ENCODE assay signal across 8 mouse cellular contexts in genomic region chr8:91801241-91801811, GRCm38 (mm10). TPM values are rescaled to one million over a fixed set of nuclear protein-coding genes. Genes with fewer than 3 reads are reported as not detected.
A peak's percentile ranks its signal among the peaks of the same experiment; 100 is the strongest.
DNase-seq lines count a peak whose midpoint lies in the region; ATAC-seq and TF ChIP-seq lines count a peak whose summit lies in the region.

No protein-coding gene starts in this region.

- peaks cover 41% of the 10 kb centered on the region for H3K27me3 ChIP-seq in spleen, adult 2 months (ENCODE audit: control insufficient read depth, insufficient read depth, low read length)
- H3K27me3 ChIP-seq in embryonic facial prominence, embryonic 10.5 days (replicated peaks; ENCODE audit: low read depth, poor library complexity, severe bottlenecking) = peaks cover 100% of the 10 kb centered on the region
- peaks cover 51% of the 10 kb centered on the region for H3K27me3 ChIP-seq in heart, embryonic 12.5 days (replicated peaks)
- peaks cover 81% of the 10 kb centered on the region for H3K27me3 ChIP-seq in kidney, embryonic 16.5 days (ENCODE audit: insufficient read depth, low read length)
- peaks cover 14% of the 10 kb centered on the region; the same call in 1 of the 2 replicates for H3K27me3 ChIP-seq in stomach, postnatal 0 days (ENCODE audit: control insufficient read depth, insufficient read depth, low read length)

- H3K4me3 ChIP-seq in spleen, adult 2 months (ENCODE audit: extremely low read depth, insufficient read depth, insufficient read length) = peak overlapping the region; percentile 35
- peak overlapping the region; percentile 82 for H3K4me3 ChIP-seq in embryonic facial prominence, embryonic 10.5 days
- H3K4me3 ChIP-seq in heart, embryonic 12.5 days = peak overlapping the region; percentile 74
- peak overlapping the region; percentile 64 for H3K4me3 ChIP-seq in kidney, embryonic 16.5 days (ENCODE audit: low read length)
- peak overlapping the region; percentile 61 for H3K4me3 ChIP-seq in stomach, postnatal 0 days (ENCODE audit: low read depth, low read length)

- no peak for TF ChIP-seq POLR2A in spleen, adult 2 months (IDR thresholded peaks at IDR 0.05; ENCODE audit: low read depth, low read length)

- peak overlapping the region; percentile 87 for H3K9ac ChIP-seq in heart, embryonic 12.5 days
- H3K9ac ChIP-seq in kidney, embryonic 16.5 days (replicated peaks; ENCODE audit: low read length) = peak overlapping the region; percentile 81
- H3K9ac ChIP-seq in stomach, postnatal 0 days (ENCODE audit: low read length) = peak overlapping the region; percentile 56

- H3K36me3 ChIP-seq in spleen, adult 2 months (ENCODE audit: control insufficient read depth, insufficient read depth, low read length) = no peaks in the 10 kb centered on the region
- H3K36me3 ChIP-seq in embryonic facial prominence, embryonic 10.5 days (replicated peaks) = peaks cover 7% of the 10 kb centered on the region
- no peaks in the 10 kb centered on the region for H3K36me3 ChIP-seq in heart, embryonic 12.5 days
- no peaks in the 10 kb centered on the region for H3K36me3 ChIP-seq in kidney, embryonic 16.5 days (ENCODE audit: insufficient read depth, low read length)
- no peaks in the 10 kb centered on the region for H3K36me3 ChIP-seq in stomach, postnatal 0 days (ENCODE audit: control insufficient read depth, insufficient read depth, low read length)

- ATAC-seq in heart, embryonic 12.5 days (ENCODE audit: insufficient number of reproducible peaks, low FRiP score) = peak; percentile 82
- ATAC-seq in kidney, embryonic 16.5 days (ENCODE audit: low FRiP score, low TSS enrichment) = peak; percentile 89
- peak; percentile 73 for ATAC-seq in stomach, postnatal 0 days (ENCODE audit: low FRiP score, low TSS enrichment)

- H3K4me2 ChIP-seq in heart, embryonic 12.5 days = peak overlapping the region; percentile 80
- H3K4me2 ChIP-seq in kidney, embryonic 16.5 days (replicated peaks; ENCODE audit: low read depth, low read length) = peak overlapping the region; percentile 86
- H3K4me2 ChIP-seq in stomach, postnatal 0 days (replicated peaks; ENCODE audit: low read depth) = peak overlapping the region; percentile 86

- no peak for DNase-seq in spleen, adult 2 months (ENCODE audit: low read depth in 1 of 2, low spot score in 2 of 2)
- DNase-seq in spleen, postnatal 4 days (ENCODE audit: low spot score in 2 of 2) = no peak
- peak; percentile 91 for DNase-seq in embryonic facial prominence, embryonic 10.5 days (ENCODE audit: low spot score)
- DNase-seq in lung, postnatal 25 days (ENCODE audit: low spot score) = peak; percentile 83
- peak; percentile 71 for DNase-seq in stomach, postnatal 0 days (ENCODE audit: low spot score)
- DNase-seq in MN1 (ENCODE audit: low spot score) = no peak

- no peak overlapping the region for H3K27ac ChIP-seq in spleen, adult 2 months (ENCODE audit: insufficient read depth, low read length)
- H3K27ac ChIP-seq in embryonic facial prominence, embryonic 10.5 days (replicated peaks) = peak overlapping the region; percentile 94
- H3K27ac ChIP-seq in heart, embryonic 12.5 days (ENCODE audit: poor library complexity, severe bottlenecking) = peak overlapping the region; percentile 94
- peak overlapping the region; percentile 92 for H3K27ac ChIP-seq in kidney, embryonic 16.5 days (ENCODE audit: low read length)
- H3K27ac ChIP-seq in stomach, postnatal 0 days (replicated peaks) = peak overlapping the region; percentile 86

- 2% methylated on average over 50 of the region's 57 CpGs for WGBS in spleen, adult 2 months
- WGBS in embryonic facial prominence, embryonic 10.5 days = under 1% methylated on average over 57 of the region's 57 CpGs
- under 1% methylated on average over 49 of the region's 57 CpGs for WGBS in heart, embryonic 12.5 days
- under 1% methylated on average over 45 of the region's 57 CpGs for WGBS in kidney, embryonic 16.5 days
- WGBS in stomach, postnatal 0 days = 0% methylated on average over 40 of the region's 57 CpGs

- H3K4me1 ChIP-seq in spleen, adult 2 months (ENCODE audit: control insufficient read depth, insufficient read depth, insufficient read length) = no peaks in the 10 kb centered on the region; the same call in 1 of the 2 replicates
- peaks cover 96% of the 10 kb centered on the region for H3K4me1 ChIP-seq in embryonic facial prominence, embryonic 10.5 days
- peaks cover 49% of the 10 kb centered on the region for H3K4me1 ChIP-seq in heart, embryonic 12.5 days (replicated peaks)
- peaks cover 64% of the 10 kb centered on the region for H3K4me1 ChIP-seq in kidney, embryonic 16.5 days (ENCODE audit: insufficient read depth, low read length)
- 0 out of 2 replicates have a peak, but pooled peaks cover 2% of the 10 kb centered on the region for H3K4me1 ChIP-seq in stomach, postnatal 0 days (replicated peaks; ENCODE audit: control insufficient read depth, insufficient read depth)

- TF ChIP-seq CTCF in spleen, adult 2 months (IDR thresholded peaks at IDR 0.05; ENCODE audit: extremely low read depth, insufficient read depth, insufficient read length, insufficient replicate concordance) = no peak
- no peak for TF ChIP-seq CTCF in stomach, postnatal 0 days (IDR thresholded peaks at IDR 0.05; ENCODE audit: low read depth)

- H3K9me3 ChIP-seq in embryonic facial prominence, embryonic 10.5 days = no peaks in the 10 kb centered on the region
- H3K9me3 ChIP-seq in heart, embryonic 12.5 days (replicated peaks) = no peaks in the 10 kb centered on the region
- no peaks in the 10 kb centered on the region for H3K9me3 ChIP-seq in kidney, embryonic 16.5 days (ENCODE audit: low read length)
- no peaks in the 10 kb centered on the region for H3K9me3 ChIP-seq in stomach, postnatal 0 days (ENCODE audit: control insufficient read depth, low read length)

- TF ChIP-seq EP300 in stomach, postnatal 0 days (optimal IDR thresholded peaks at IDR 0.05) = no peak

RNA-seq across cellular contexts. Expression of gene Irx3, which starts 0.5 kb away (rescaled TPM):
- polyA plus RNA-seq in spleen, adult 2 months (2012; rRNA removed) = 0.12 and 0.15 TPM in 2 replicates
- 19.3 and 20.3 TPM in 2 replicates for polyA plus RNA-seq in embryonic facial prominence, embryonic 10.5 days (2016; fragmentation: Nextera tagmentation; extraction: Ambion mirVana)
- 19.0 and 21.7 TPM in 2 replicates for polyA plus RNA-seq in heart, embryonic 12.5 days (2016; fragmentation: Nextera tagmentation; extraction: Ambion mirVana)
- 14.5 and 14.7 TPM in 2 replicates for polyA plus RNA-seq in kidney, embryonic 16.5 days (2015; fragmentation: Nextera tagmentation; extraction: Ambion mirVana)
- 7.6 and 7.7 TPM in 2 replicates for polyA plus RNA-seq in stomach, postnatal 0 days (2015; fragmentation: Nextera tagmentation; extraction: Ambion mirVana)

Comparison
In these comparisons a context has a peak if more than half of its experiments do, and no peak if none do; other contexts are left out.
1. DNase-seq: peak in embryonic facial prominence, embryonic 10.5 days (single experiment), lung, postnatal 25 days (single experiment) and stomach, postnatal 0 days (single experiment); none in spleen, adult 2 months (0 of 2), spleen, postnatal 4 days (0 of 2) and MN1 (single experiment).
2. Peak in every context shown above with its lines, with median percentiles within 50 percentile points of each other: H3K4me3 ChIP-seq, ATAC-seq, H3K4me2 ChIP-seq and H3K9ac ChIP-seq.